Mouse (Mus musculus): ENCODE measurements at regions not wholly inside any gene's neighbourhood (a gene's known extent, or its start where the extent isn't known, plus 50 kb on each side); places are given as distances from the start of the nearest gene placed in this dataset.

DNA sequence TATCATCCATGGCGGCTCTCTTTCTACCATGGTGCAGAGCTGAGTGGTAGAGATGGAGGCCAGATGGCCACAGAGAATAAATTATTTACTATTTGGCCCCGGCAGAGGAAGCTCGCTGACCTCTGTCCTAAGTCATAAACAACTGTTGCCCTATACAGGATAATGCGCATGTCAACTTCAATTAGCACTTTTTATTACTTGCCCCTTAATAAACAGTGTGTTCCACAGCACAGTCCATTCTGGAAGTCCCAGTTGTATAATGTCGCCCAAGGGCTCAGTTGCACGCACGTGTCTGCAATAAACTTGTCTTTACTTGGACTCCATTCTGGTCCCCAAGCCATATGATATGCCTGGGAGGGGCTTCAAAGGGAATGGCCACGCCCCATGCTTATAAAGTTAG, 150.1 kb upstream of the Runx1 start:
- DNase-seq (ENCODE audit: low read depth, low spot score): no peak

DNA sequence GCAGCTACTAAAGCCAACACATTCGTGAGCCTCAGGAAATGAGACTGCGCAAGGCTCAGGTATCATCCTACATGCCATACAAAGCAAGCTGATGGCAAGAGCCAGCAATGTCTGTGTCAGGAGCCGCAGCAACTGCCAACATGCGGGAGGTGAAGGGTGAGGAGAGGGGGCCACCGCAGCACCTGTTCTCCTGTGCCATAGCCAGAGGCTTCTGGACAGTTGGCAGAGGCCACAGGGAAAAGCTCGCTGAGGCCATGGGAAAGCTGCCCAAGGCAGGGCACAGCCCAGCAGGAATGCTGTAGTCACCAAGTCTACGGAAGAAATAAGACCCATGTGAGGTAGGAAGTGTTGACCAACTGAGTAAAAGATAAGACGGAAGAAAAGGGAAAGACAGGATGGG, 149.1 kb upstream of the Runx1 start:
- no peak for DNase-seq (ENCODE audit: low read depth, low spot score)

DNA sequence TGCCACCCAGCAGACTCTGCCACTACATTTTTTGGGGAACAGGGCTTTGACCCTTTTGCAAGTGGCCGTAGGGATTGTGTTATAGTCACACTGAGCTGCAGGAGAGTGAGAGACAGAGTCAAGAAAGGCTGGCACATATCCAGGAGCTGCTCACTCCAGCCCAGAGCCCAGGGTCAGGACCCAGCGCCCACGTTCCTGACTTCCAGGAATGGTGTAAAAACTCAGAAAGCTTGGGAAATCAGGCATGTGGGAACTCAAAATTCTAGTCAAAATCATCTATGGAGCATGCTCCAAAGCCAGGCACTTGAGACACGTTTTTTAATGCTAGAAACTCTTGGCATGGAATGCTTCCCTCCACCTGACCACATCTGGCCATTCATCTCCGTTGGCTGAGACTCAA, 146.7 kb upstream of the Runx1 start:
- no peak for DNase-seq (ENCODE audit: low read depth, low spot score)

GRCm38 (mm10) chr16:92971956-92972355, 146.0 kb upstream of the Runx1 start:
- no peak for DNase-seq (ENCODE audit: low read depth, low spot score)

GRCm38 (mm10) chr16:92970587-92970986, 144.6 kb upstream of the Runx1 start:
- no peak for DNase-seq (ENCODE audit: low read depth, low spot score)

- DNase-seq (ENCODE audit: low read depth, low spot score): no peak
These were observed 143.1 kb upstream of the Runx1 start for GRCm38 (mm10) chr16:92969036-92969435.

GRCm38 (mm10) chr16:92966069-92966866, 140.3 kb upstream of the Runx1 start:
- DNase-seq (ENCODE audit: low read depth, low spot score): no peak

DNA sequence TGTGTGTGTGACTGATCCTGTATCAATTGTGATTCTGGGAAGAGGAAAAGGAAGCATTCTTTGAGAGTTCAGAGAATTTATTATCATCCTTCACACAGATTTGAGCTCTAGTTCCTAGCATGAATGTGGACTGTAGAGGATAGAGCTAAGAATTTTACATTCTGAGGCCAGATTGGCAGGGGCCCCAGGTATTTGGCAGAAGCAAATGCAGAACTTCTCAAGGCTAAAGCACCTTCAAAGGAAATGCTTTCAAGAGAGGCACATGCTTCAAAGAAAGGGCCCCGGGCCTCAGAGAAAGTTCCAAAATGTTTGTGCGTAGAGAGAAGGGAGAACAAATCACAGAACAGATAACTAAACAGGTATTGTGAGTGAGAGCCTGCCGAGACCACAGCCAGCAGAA, 139.7 kb upstream of the Runx1 start:
- no peak for DNase-seq (ENCODE audit: low read depth, low spot score)

DNA sequence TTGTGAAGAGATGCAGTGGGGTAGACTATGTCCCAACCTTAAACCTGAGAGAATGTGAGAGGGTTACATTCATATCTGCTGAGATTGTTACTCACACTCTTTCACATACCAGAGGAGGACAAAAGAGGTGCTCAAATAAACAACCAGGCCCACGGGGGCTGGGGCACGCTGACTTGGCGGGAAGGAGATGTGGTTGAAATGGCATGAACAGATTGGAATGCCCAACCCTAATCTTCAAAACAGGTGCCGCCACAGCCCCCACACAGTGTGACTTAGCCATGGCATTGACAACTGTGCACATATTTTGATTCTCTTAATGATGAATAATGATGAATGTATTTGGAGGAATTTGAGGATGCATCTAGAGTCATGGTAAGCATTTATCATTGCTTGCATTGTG, 137.6 kb upstream of the Runx1 start:
- DNase-seq (ENCODE audit: low read depth, low spot score): no peak

GRCm38 (mm10) chr16:92961361-92961760, 135.4 kb upstream of the Runx1 start:
- peak; percentile 18 for DNase-seq (ENCODE audit: low read depth, low spot score)

GRCm38 (mm10) chr16:92960740-92961139, 134.8 kb upstream of the Runx1 start:
- no peak for DNase-seq (ENCODE audit: low read depth, low spot score)

DNA sequence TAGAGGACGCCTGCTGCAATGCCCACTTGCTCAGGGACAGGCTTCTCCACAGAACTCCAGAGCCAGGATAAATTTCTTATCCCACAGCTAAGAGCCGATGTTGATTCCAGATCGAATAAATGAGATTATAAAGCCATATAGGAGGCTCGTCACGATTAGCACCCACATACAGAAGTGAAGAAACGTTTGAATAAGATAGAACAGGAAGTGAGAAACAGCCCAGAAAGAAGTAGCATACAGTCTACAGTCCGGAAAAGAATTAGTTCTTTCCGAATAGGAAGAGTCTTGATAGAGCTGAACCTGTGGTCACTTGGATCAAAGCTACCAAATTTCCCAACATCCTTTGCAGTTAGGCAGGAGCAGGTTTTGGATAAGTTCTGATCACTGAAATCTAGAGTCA, 133.0 kb upstream of the Runx1 start:
- DNase-seq (ENCODE audit: low read depth, low spot score): no peak

GRCm38 (mm10) chr16:92958146-92958545, 132.2 kb upstream of the Runx1 start:
- no peak for DNase-seq (ENCODE audit: low read depth, low spot score)

GRCm38 (mm10) chr16:92955508-92955907, 129.6 kb upstream of the Runx1 start:
- no peak for DNase-seq (ENCODE audit: low read depth, low spot score)

- no peak for DNase-seq (ENCODE audit: low read depth, low spot score)
These were observed 129.1 kb upstream of the Runx1 start for GRCm38 (mm10) chr16:92955087-92955486.

- DNase-seq (ENCODE audit: low read depth, low spot score): no peak
These were observed 128.1 kb upstream of the Runx1 start for GRCm38 (mm10) chr16:92953936-92954654.

DNA sequence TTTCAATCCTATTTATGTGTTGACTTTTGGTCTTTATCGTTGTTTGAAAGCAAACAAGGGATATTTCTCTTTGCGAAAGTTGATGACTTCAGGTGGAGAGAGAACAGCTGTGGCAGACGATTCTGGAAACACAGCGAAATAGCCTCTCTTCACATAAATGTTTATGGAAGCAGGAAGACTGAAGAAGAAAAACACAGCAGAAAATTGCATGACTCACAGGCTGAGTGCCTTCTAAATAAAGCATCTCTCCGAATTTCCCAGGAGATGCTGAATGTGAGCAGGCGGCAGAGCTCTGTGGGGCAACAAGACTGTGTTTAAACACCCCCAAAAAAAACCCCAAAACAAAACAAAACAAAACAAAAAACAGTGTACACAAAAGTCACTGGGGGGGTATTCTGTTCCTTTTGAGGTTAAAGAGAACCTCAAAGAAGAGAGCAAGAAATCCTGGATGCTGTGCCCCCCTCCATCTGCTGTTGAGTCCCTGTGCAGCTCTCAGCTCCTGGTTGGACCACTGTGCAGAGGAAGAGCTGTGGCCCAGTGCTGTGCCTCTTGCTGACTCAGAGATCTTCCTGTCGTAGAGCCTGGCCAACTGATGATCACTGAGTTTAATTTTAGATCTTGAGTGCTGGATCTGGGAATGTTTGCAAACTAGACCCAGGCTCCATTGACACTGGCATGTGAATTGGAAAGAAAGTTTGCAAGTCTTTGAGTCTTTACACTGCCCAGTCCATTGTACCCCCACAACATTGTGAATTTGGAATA, 126.6 kb upstream of the Runx1 start:
- DNase-seq (ENCODE audit: low read depth, low spot score): no peak

DNA sequence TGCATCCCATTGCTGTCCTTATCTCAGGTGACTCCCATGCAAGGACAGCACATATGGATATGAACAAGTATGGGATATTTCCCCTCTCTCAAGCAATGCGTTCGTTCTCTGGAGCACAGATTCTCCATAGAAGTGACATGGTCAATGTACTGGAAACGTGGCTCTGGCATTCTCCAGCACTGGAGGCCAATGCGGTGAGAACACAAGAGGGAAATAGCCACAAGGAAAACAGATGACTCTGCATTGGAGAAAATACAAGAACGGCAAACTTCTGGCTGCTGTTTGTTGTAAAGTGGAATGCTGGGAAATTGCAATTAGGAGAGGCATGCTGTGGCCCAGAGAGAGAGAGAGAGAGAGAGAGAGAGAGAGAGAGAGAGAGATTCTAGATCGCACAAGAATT, 125.6 kb upstream of the Runx1 start:
- DNase-seq (ENCODE audit: low read depth, low spot score): no peak

GRCm38 (mm10) chr16:92948494-92948893, 122.5 kb upstream of the Runx1 start:
- DNase-seq (ENCODE audit: low read depth, low spot score): no peak

GRCm38 (mm10) chr16:92946554-92946953, 120.6 kb upstream of the Runx1 start:
- peak; percentile 4 for DNase-seq (ENCODE audit: low read depth, low spot score)

DNA sequence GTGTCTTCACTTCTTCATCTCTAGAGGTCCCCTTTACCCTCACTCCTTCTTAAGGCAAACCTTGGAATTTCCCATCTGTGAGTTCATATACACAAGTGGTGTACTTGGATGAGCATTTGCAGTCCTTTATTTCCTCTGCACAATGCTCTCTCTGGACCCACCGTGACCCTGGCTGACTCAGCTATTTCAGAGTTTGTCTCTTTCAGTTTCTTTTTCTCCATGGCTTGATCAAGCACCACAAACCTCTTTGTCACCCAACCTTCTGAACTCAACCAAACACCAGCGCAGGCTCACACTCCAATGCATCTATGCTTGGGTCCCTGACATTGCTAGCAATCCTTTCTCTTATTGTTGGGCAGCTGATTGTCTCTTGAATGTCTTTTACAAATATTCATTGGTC, 118.0 kb upstream of the Runx1 start:
- no peak for DNase-seq (ENCODE audit: low read depth, low spot score)

- no peak for DNase-seq (ENCODE audit: low read depth, low spot score)
These were observed 113.7 kb upstream of the Runx1 start for GRCm38 (mm10) chr16:92939618-92940017.
